Mouse (Mus musculus): Measurements from ENCODE around the gene Lpcat1. TPM values are rescaled to one million over a fixed set of nuclear protein-coding genes. Genes with fewer than 3 reads are reported as not detected.
A peak's percentile ranks its signal among the peaks of the same experiment; 100 is the strongest.

Gene Lpcat1
- polyA plus RNA-seq, 1 experiment from 2014 or later: 74.9 TPM

DNA sequence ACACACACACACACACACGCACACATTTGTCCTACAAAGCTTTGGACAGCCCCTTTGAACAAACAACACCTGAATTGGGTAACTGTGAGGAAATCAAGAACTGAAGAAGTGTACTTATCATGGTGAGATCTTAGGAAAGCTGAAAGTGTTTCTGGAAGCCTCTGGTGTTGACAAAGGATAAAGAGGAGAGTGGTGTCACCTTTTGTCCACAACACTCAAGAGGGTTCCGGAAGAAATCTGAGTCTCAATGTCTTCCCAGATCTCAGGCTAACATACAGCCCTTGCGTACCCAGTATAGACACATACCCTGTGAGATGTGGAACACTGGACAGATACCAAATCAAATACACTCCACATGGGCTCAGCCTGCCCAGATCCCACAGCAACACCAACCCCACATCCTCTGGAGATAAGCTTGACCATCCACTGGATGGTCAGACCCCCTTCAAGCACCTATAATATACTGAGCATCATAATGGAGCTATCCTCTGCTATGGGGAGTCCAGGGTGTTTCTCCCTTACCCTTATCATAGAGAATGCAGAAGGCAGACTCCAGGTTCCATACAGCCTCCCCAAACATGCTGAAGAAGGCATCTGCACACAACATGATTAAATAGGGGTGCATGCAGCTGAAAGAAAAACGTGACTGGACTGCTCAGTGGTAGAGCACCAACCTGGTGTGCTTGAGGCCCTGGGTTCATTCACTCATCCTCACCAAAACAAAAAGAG, 23.7 kb upstream of the Lpcat1 start:
- H3K27ac ChIP-seq (ENCODE audit: low read depth, low read length): no peak overlapping the region
- 92% methylated on average over 4 of the region's 4 CpGs for WGBS

DNA sequence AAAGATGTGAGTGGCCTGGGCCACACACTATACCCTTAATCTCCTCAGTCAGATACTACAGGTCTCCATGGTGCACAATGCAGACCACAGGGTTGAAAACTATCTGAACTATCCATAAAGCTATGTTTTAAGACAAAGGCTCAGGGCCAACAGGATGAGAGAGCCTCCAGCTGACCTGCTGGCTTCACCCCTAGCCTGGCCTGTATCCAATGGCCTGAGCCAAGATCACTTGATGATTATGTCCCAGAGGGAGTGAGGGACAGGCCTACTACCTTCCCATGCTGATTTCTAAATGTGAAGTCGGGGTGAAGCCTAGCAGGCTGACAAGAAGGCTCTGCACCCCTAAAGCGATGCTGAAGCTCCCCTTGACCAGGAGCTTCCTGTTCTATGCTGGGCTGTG, 21.9 kb upstream of the Lpcat1 start:
- no peak overlapping the region for H3K4me2 ChIP-seq (ENCODE audit: low read depth, low read length)
- H3K36me3 ChIP-seq (ENCODE audit: control insufficient read depth, insufficient read depth, low read length): no peaks in the 10 kb centered on the region
- 87% methylated on average over 2 of the region's 2 CpGs for WGBS
- H3K9me3 ChIP-seq (ENCODE audit: control insufficient read depth, low read length): no peaks in the 10 kb centered on the region
- no peak overlapping the region for H3K4me3 ChIP-seq (ENCODE audit: low read depth, low read length)
- no peak for ATAC-seq (ENCODE audit: low read depth)
- H3K4me1 ChIP-seq (ENCODE audit: control insufficient read depth, insufficient read depth, low read length): peaks cover 5% of the 10 kb centered on the region; the same call in 1 of the 2 replicates
- no peak overlapping the region for H3K27ac ChIP-seq (ENCODE audit: low read depth, low read length)
- no peak overlapping the region for H3K9ac ChIP-seq (replicated peaks; ENCODE audit: low read depth, low read length)
- no peaks in the 10 kb centered on the region for H3K27me3 ChIP-seq (ENCODE audit: control insufficient read depth, insufficient read depth, low read length)

More for the DNA sequence above, 23.7 kb upstream of the Lpcat1 start:
- H3K4me1 ChIP-seq (ENCODE audit: control insufficient read depth, insufficient read depth, low read length): peaks cover 5% of the 10 kb centered on the region; the same call in 1 of the 2 replicates
- no peaks in the 10 kb centered on the region for H3K9me3 ChIP-seq (ENCODE audit: control insufficient read depth, low read length)
- H3K27me3 ChIP-seq (ENCODE audit: control insufficient read depth, insufficient read depth, low read length): no peaks in the 10 kb centered on the region
- H3K4me3 ChIP-seq (ENCODE audit: low read depth, low read length): no peak overlapping the region
- no peak for ATAC-seq (ENCODE audit: low read depth)
- H3K9ac ChIP-seq (replicated peaks; ENCODE audit: low read depth, low read length): no peak overlapping the region
- H3K36me3 ChIP-seq (ENCODE audit: control insufficient read depth, insufficient read depth, low read length): no peaks in the 10 kb centered on the region
- no peak overlapping the region for H3K4me2 ChIP-seq (ENCODE audit: low read depth, low read length)

DNA sequence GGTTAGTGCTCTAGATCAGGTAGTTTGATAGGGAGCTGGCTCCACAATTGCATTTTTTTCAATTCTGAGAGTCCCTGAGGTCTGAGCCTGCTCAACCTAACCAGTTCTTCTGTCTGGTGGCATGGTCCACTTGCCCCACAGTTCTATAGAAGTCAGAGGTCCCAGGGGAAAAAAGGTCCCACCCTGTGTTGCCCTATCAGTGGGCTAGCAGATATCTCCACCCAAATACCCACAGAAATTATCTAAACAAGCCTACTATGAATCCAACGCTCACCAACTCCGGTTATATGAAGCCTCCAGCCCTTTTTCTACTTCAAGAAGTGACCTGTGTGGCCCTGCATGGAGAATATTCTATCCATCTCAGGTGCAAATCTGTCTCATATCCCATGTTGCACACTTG, 20.9 kb upstream of the Lpcat1 start:
- no peak for ATAC-seq (ENCODE audit: low read depth)
- Histone ChIP-seq H3K4me3 (ENCODE audit: low read depth, low read length) (no peak overlapping the region), H3K27me3 (ENCODE audit: control insufficient read depth, insufficient read depth, low read length) (no peaks in the 10 kb centered on the region), H3K27ac (ENCODE audit: low read depth, low read length) (peak overlapping the region; percentile 35; the same call in 1 of the 2 replicates), H3K4me1 (ENCODE audit: control insufficient read depth, insufficient read depth, low read length) (peaks cover 5% of the 10 kb centered on the region; the same call in 1 of the 2 replicates), H3K4me2 (ENCODE audit: low read depth, low read length) (no peak overlapping the region), H3K9ac (replicated peaks; ENCODE audit: low read depth, low read length) (no peak overlapping the region), H3K36me3 (ENCODE audit: control insufficient read depth, insufficient read depth, low read length) (no peaks in the 10 kb centered on the region), H3K9me3 (ENCODE audit: control insufficient read depth, low read length) (no peaks in the 10 kb centered on the region)
- WGBS: 84% methylated on average over 2 of the region's 2 CpGs

DNA sequence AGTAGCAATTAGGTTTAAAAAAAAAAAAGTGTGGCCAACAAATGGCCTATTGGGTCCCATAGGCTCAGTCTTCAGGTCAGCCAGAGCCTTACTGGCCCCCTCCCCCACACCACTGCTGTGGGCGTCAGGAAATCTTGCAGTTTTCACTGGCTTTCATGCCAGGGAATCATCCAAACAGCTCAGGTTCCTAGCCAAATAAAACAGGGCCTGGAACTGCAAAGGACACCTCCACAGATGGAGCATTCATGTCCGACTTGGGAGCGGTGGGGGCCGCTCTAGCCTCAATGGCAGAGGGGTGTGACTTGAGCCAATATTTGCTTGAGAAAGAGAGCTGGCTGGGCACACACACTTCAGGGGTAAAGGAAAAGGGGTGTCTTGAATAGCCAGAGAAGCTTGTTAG, 20.5 kb upstream of the Lpcat1 start:
- H3K36me3 ChIP-seq (ENCODE audit: control insufficient read depth, insufficient read depth, low read length): no peaks in the 10 kb centered on the region
- H3K9me3 ChIP-seq (ENCODE audit: control insufficient read depth, low read length): no peaks in the 10 kb centered on the region
- peak overlapping the region; percentile 49; the same call in 1 of the 2 replicates for H3K27ac ChIP-seq (ENCODE audit: low read depth, low read length)
- peaks cover 5% of the 10 kb centered on the region; the same call in 1 of the 2 replicates for H3K4me1 ChIP-seq (ENCODE audit: control insufficient read depth, insufficient read depth, low read length)
- 56% methylated on average over 4 of the region's 4 CpGs for WGBS
- peak; percentile 79; the same call in 1 of the 2 replicates for ATAC-seq (ENCODE audit: low read depth)
- H3K4me2 ChIP-seq (ENCODE audit: low read depth, low read length): no peak overlapping the region
- H3K27me3 ChIP-seq (ENCODE audit: control insufficient read depth, insufficient read depth, low read length): no peaks in the 10 kb centered on the region
- H3K4me3 ChIP-seq (ENCODE audit: low read depth, low read length): no peak overlapping the region
- H3K9ac ChIP-seq (replicated peaks; ENCODE audit: low read depth, low read length): no peak overlapping the region

DNA sequence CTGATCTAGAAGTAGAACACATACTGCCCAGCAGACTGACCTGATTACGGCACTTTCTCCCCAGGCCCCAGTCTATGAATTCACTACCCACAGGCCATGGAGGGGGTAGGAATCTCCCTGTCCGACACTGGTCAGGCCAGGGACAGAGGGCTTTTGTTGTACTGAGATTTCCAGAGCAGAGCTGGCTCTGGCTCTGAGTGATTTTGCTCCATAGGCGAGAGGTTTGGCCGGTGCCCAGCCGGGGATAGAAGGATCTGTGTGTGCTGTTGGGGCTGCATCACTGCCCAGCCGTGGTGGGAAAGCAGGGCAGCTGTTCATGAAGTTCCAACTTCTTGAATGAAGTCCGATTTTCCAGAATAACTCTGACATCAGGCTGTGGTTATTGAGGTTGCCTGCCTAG, 20.1 kb upstream of the Lpcat1 start:
- no peaks in the 10 kb centered on the region for H3K27me3 ChIP-seq (ENCODE audit: control insufficient read depth, insufficient read depth, low read length)
- no peaks in the 10 kb centered on the region for H3K9me3 ChIP-seq (ENCODE audit: control insufficient read depth, low read length)
- H3K4me1 ChIP-seq (ENCODE audit: control insufficient read depth, insufficient read depth, low read length): peaks cover 5% of the 10 kb centered on the region; the same call in 1 of the 2 replicates
- peak; percentile 88; the same call in 1 of the 2 replicates for ATAC-seq (ENCODE audit: low read depth)
- H3K27ac ChIP-seq (ENCODE audit: low read depth, low read length): peak overlapping the region; percentile 49; the same call in 1 of the 2 replicates
- no peak overlapping the region for H3K9ac ChIP-seq (replicated peaks; ENCODE audit: low read depth, low read length)
- no peaks in the 10 kb centered on the region for H3K36me3 ChIP-seq (ENCODE audit: control insufficient read depth, insufficient read depth, low read length)
- 42% methylated on average over 7 of the region's 7 CpGs for WGBS
- H3K4me3 ChIP-seq (ENCODE audit: low read depth, low read length): no peak overlapping the region
- no peak overlapping the region for H3K4me2 ChIP-seq (ENCODE audit: low read depth, low read length)

DNA sequence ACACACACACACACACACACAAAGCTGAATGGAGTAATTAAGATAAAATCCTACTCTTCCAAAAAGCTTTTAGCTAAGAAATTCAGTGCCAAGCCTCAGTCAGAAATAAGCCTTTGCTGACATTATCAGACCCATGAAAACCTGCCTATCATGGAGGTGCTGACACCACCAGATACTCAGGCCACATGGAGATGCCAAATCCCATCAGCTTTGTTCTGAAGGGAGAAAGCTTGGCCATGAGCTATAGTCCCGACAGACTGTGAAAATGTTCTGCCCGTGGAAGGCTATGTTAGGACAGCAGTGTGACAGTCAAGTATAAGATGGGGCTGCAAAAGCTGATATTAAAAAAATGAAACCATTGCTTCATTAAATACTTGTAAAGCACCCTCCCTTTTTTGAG, 19.5 kb upstream of the Lpcat1 start:
- Histone ChIP-seq H3K27me3 (ENCODE audit: control insufficient read depth, insufficient read depth, low read length) (no peaks in the 10 kb centered on the region), H3K9me3 (ENCODE audit: control insufficient read depth, low read length) (no peaks in the 10 kb centered on the region), H3K4me3 (ENCODE audit: low read depth, low read length) (no peak overlapping the region), H3K9ac (replicated peaks; ENCODE audit: low read depth, low read length) (no peak overlapping the region), H3K4me2 (ENCODE audit: low read depth, low read length) (no peak overlapping the region), H3K36me3 (ENCODE audit: control insufficient read depth, insufficient read depth, low read length) (no peaks in the 10 kb centered on the region), H3K27ac (ENCODE audit: low read depth, low read length) (no peak overlapping the region), H3K4me1 (ENCODE audit: control insufficient read depth, insufficient read depth, low read length) (peaks cover 5% of the 10 kb centered on the region; the same call in 1 of the 2 replicates)
- WGBS: 76% methylated on average over 2 of the region's 2 CpGs
- ATAC-seq (ENCODE audit: low read depth): no peak

DNA sequence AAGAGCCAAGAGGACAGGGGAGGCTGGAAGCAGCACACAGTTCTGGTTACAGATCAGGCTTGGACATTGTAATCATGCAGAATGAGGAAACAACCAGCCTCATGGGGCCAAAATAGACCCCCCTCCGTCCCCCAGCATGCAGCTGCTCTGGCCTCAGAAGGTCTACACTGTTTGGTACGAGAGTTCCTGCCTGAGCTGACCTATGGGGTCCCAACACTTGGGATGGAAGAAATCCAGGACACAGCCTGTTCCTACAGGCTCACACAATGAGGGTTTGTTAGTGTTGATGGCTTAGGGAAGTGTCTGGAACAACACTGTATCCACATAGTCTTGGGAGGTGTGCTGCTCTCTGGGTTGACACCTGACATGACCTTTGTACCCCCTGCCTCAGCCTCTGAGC, 18.8 kb upstream of the Lpcat1 start:
- Histone ChIP-seq H3K27ac (ENCODE audit: low read depth, low read length) (no peak overlapping the region), H3K4me3 (ENCODE audit: low read depth, low read length) (no peak overlapping the region), H3K27me3 (ENCODE audit: control insufficient read depth, insufficient read depth, low read length) (no peaks in the 10 kb centered on the region), H3K36me3 (ENCODE audit: control insufficient read depth, insufficient read depth, low read length) (no peaks in the 10 kb centered on the region), H3K9ac (replicated peaks; ENCODE audit: low read depth, low read length) (no peak overlapping the region), H3K9me3 (ENCODE audit: control insufficient read depth, low read length) (no peaks in the 10 kb centered on the region), H3K4me2 (ENCODE audit: low read depth, low read length) (no peak overlapping the region), H3K4me1 (ENCODE audit: control insufficient read depth, insufficient read depth, low read length) (peaks cover 5% of the 10 kb centered on the region; the same call in 1 of the 2 replicates)
- 38% methylated on average over 2 of the region's 2 CpGs for WGBS
- no peak for ATAC-seq (ENCODE audit: low read depth)

DNA sequence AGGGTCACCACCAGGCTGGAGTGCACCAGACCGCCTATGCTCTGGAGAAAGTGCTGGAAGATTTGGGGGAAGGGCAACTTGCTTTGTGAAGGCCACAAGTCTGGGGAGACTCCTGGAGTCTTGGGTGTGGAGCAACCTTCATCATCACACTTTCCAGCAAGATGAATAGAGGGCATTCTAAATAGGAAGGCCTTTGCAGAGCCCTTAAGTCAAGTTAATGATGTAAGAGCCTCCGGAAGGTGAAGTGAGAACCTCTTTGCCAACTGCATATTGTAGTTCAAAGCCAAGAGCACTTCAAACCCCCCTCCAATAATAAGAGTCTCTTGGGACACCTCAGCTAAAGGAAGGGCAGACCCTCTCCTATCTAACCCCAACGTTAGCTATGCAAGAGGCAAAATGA, 18.3 kb upstream of the Lpcat1 start:
- Histone ChIP-seq H3K9me3 (ENCODE audit: control insufficient read depth, low read length) (no peaks in the 10 kb centered on the region), H3K36me3 (ENCODE audit: control insufficient read depth, insufficient read depth, low read length) (no peaks in the 10 kb centered on the region), H3K4me1 (ENCODE audit: control insufficient read depth, insufficient read depth, low read length) (peaks cover 5% of the 10 kb centered on the region; the same call in 1 of the 2 replicates), H3K4me2 (ENCODE audit: low read depth, low read length) (no peak overlapping the region), H3K4me3 (ENCODE audit: low read depth, low read length) (no peak overlapping the region), H3K27ac (ENCODE audit: low read depth, low read length) (no peak overlapping the region), H3K9ac (replicated peaks; ENCODE audit: low read depth, low read length) (no peak overlapping the region), H3K27me3 (ENCODE audit: control insufficient read depth, insufficient read depth, low read length) (no peaks in the 10 kb centered on the region)
- ATAC-seq (ENCODE audit: low read depth): no peak
- 89% methylated on average over 3 of the region's 3 CpGs for WGBS

DNA sequence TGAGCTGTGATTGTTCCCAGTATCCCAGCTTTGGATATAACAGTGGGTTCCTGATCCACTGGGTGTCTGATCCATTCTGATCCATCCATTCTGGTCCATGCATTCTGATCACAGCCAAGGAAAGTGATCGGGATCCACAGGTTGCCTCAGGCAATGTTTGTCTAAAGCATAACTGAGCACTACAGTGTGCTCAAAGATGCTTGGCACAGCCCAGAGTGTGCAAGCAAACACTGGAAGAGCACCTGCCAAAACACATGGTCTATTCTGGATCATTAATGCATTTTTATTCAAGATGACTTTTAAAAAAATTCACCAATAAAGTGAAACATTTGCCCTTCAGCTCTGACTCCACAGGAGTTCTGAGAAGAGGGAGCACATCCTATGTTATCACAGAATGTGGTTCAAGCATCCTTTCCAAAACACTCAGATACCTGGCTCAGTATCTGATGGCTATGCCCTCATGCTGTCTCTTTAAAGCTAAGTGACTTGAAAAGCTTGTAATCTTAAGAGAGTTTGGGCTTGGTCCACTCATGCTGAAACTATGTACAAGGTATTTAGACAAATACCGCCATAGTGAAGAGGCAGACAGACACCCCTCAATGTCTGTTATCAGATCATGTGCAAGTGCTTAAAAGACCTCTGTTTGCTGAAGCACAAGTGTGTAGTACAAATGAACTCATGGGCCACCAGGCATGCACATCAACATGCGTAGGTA, 13.3 kb upstream of the Lpcat1 start:
- Histone ChIP-seq H3K4me1 (ENCODE audit: control insufficient read depth, insufficient read depth, low read length) (no peaks in the 10 kb centered on the region), H3K9ac (replicated peaks; ENCODE audit: low read depth, low read length) (no peak overlapping the region), H3K36me3 (ENCODE audit: control insufficient read depth, insufficient read depth, low read length) (no peaks in the 10 kb centered on the region), H3K9me3 (ENCODE audit: control insufficient read depth, low read length) (no peaks in the 10 kb centered on the region), H3K4me3 (ENCODE audit: low read depth, low read length) (no peak overlapping the region), H3K27ac (ENCODE audit: low read depth, low read length) (no peak overlapping the region), H3K4me2 (ENCODE audit: low read depth, low read length) (no peak overlapping the region), H3K27me3 (ENCODE audit: control insufficient read depth, insufficient read depth, low read length) (no peaks in the 10 kb centered on the region)
- 96% methylated on average over 3 of the region's 3 CpGs for WGBS
- ATAC-seq (ENCODE audit: low read depth): no peak
